Mouse (Mus musculus) bone marrow macrophage, adult 2 months (primary cell): ENCODE measurements around the gene Klrb1. TPM values are rescaled to one million over a fixed set of nuclear protein-coding genes. Genes with fewer than 3 reads are reported as not detected.
"Not testable (repeated sequence)": the region's sequence is repeated elsewhere in the genome, so short reads cannot be mapped to it uniquely, and the experiment has no call there.

Experiments
- H3K27ac ChIP-seq: 2 replicates; pipeline ENCODE4 v1.5.1; 2012; ENCODE audit warnings: low read depth, low read length; ENCODE audit not compliant: insufficient read depth
- H3K4me1 ChIP-seq: 2 replicates; pipeline ENCODE4 v1.6.1; 2012; ENCODE audit warnings: low read length; ENCODE audit not compliant: control insufficient read depth, insufficient read depth
- H3K4me3 ChIP-seq: 2 replicates; pipeline ENCODE4 v1.5.1; 2012; ENCODE audit warnings: mild to moderate bottlenecking, low read length, moderate library complexity; ENCODE audit not compliant: insufficient read depth
- CTCF ChIP-seq: IDR thresholded peaks from 2 replicates; pipeline ENCODE4 v1.5.1; 2012; ENCODE audit warnings: low read depth, mild to moderate bottlenecking, low read length, moderate library complexity
- POLR2A ChIP-seq: IDR thresholded peaks from 2 replicates; pipeline ENCODE4 v1.6.1; 2012; ENCODE audit warnings: mild to moderate bottlenecking, low read depth, low read length, borderline replicate concordance
- polyA plus RNA-seq: library from polyadenylated mRNA; stranded (reverse); fragments of >200 nt; gene quantifications from 2 replicates; pipeline ENCODE4 v1.2.4, GENCODE M21; 2012; ENCODE audit not compliant: missing spikeins, insufficient read depth, insufficient read length

The Klrb1 gene
- not detected in 2 replicates for polyA plus RNA-seq

DNA sequence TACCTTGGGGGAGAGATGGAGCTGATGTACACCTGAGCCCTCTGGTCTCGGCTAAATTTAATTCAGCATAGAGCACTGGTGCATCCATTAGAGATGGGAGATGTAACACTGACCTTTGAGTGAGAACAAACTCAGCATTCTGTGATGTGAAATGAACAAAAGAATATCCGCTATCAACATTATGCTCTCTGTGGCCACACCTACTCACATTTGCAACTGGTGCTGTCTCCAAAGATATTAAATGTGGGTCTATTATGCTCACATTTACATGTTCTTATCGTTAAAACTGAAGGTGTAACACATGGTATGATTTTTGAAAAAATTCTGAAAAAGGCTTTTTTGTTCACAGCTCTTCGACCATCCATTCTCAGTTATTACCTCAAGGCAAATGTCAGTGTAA lies at the start of gene Klrb1:
Gene Klrb1 (minus strand): TSS at position 101 of the 400 bp plus-strand sequence.
- H3K4me3 ChIP-seq: no peak within 1 kb of the TSS
- TF ChIP-seq POLR2A (no peak), CTCF (no peak)
- no peaks in the 10 kb centered on the region for H3K4me1 ChIP-seq
- no peak within 1 kb of the TSS for H3K27ac ChIP-seq

DNA sequence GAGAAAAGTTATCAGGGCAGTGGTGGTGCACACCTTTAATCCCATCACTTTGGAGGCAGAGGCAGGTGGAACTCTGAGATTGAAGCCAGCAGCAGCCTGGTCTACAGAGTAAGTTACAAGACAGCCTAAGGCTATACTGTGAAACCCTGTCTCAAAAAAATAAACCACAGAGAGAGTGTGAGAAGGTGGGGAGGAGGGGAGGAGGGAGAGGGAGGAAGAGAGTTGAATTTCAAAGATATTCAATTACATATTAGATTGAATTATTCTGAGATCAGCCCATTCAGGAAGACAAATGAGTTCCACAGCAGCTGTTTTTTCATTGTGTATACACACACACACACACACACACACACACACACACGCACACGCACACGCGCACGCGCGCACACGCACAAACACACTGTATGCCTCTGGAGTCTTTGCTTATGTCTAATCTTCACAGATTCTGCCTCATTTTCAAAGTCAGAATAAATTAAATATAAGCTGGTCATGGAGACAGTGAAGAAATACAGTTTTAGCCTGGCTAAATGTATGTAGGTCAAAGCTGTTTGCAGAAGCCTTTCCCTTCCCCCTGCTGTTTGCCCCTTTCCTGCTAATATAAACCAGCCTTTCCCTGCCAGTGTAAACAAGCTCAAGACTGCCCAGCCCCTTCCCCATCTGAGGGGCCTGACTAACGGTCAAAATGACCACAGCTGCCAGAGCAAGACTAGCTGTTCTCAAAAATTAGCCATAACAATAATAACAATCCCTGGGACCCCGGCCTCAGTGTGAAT lies 46.8 kb upstream of the Klrb1 start:
- H3K4me1 ChIP-seq: peaks cover 8% of the 10 kb centered on the region
- no peak overlapping the region for H3K27ac ChIP-seq

DNA sequence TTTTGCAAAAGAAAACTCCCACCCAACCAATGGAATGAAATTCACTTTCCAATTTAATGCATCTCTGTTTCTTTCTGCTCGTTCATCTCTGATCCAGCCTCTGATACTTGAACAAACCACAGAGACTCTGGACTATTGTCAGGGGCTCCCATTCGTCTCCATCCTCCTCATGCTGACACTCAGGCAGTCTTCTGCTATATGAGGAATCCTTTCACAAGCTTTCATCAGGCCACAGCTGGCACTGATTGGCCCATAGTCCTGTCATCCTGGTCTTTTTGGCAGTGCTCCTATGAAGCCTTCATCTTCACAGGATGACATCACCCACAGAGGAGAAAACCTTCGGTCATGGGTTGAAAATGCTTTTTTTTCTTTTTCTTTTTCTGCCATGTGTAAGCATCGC lies 45.2 kb upstream of the Klrb1 start:
- Histone ChIP-seq H3K27ac (no peak overlapping the region), H3K4me1 (peaks cover 8% of the 10 kb centered on the region), H3K4me3 (no peak overlapping the region)
- no peak for TF ChIP-seq POLR2A
- TF ChIP-seq CTCF: no peak

More for the DNA sequence above, 46.8 kb upstream of the Klrb1 start:
- no peak overlapping the region for H3K4me3 ChIP-seq
- TF ChIP-seq CTCF (no peak), POLR2A (no peak)

DNA sequence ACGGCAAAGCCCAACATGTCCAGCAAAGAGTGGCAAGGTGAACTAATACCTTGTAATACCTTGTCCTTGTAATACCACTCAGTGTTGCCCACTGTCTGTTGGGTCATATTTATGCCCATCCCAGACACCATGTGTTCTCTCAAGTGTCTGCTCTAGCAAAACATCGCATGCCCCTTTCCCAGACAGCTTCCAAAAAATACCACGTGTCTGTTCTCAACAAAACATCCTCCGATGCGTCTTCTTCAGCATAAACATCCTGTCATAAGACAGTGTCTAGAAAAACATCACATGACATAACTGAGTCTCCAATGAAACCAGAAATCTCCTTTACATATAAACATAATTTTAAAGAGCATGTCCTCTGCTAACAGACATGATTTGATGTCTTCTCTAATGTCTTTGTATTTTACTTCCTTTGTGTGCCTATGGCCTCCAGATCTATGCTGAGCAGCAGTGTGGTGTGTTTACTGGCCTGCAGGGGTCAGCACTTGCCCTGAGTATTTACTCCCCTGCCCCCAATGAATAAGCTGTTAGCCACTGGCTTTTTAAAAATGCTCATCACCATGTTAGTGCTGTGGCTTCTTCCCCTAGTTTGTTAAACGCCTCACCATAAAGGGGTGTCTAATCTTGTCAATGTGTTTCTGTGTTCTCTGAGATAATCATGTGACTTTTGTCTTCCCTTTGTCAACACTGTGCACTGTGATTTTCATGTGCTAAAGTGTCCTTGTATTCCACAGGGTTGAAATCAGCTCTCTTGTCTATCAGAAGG lies 43.8 kb upstream of the Klrb1 start:
- not testable (repeated sequence) for H3K4me3 ChIP-seq, H3K4me1 ChIP-seq
- H3K27ac ChIP-seq: peak overlapping the region; percentile 6; the same call in 1 of the 2 replicates

DNA sequence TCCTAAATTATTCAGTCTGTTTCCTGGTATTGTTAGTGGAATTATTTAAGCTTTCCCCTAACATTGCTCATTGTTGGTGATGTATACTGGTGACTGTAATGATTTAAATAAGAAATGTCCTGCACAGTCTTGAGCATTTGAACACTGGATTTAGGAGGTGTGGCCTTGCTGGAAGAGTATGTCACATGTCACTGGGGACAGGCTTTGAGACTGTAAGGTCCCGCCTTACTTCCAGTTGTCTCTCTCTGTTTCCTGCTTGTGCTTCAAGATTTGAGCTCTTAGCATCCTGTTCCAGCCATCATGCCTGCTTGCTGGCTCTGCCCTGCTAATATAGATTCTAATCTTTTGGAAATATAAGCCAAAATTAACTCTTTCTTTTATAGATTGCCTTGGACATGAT lies 42.4 kb upstream of the Klrb1 start:
- no peak overlapping the region for H3K27ac ChIP-seq
- peaks cover 5% of the 10 kb centered on the region for H3K4me1 ChIP-seq
- no peak overlapping the region for H3K4me3 ChIP-seq
- no peak for TF ChIP-seq POLR2A
- no peak for TF ChIP-seq CTCF

DNA sequence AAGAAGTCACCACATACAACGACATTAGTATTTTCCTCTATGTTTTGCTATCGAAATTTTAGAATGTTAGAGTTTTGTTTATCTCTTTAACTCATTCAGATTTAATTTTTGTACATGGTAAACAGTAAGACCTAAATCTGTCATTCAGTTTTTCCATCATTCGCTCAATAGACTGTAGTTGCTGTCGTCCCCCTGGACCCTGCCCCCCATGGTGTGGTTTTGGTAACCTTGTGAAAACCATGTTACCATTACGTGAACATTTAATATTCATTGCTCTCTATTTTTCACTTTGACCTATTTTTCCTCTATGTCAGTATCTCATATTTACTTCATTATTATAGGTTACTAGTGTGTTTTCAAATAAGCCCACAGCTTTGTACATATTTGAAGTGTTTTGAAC lies 41.7 kb upstream of the Klrb1 start:
- H3K4me1 ChIP-seq: peaks cover 5% of the 10 kb centered on the region
- H3K4me3 ChIP-seq: peak overlapping the region; percentile 62
- TF ChIP-seq POLR2A: no peak
- TF ChIP-seq CTCF: no peak
- no peak overlapping the region for H3K27ac ChIP-seq

DNA sequence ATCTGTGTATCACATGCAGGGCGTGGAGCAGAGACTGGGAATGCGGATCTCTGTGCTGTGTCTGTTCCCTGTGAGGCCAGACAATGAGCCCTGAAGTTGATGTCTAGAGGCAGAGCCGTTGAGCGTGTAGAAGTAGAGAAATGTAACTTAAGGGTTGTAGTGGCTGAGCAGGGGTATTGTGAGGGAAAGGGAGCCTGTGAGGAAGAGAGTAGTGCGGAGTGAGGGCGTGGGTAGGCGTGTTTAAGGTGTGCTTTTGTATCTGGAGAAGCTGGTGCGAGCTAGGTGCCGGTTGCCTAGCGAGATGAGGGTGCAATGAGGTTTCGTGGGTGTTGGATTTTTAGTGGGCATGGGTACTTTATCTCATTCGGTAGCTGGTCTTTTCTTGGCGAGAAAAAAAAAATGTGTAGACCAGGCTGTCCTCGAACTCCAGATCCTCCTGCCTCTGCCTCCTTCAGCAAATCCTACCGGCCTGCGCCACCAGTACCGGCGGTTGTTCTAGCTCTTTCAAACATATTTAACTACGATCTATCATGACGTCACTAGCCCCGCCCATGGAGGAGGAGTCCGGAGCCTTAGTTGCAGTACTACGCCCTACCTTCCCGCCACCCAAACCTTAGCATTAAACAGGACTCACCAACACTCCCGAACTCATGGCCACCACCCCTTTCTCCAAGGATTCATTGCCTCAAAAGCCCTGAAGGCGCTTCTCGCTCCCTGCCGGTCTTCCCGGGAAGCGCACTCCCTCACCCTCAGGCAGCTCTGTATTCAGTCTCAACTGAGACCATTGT lies 41.1 kb upstream of the Klrb1 start:
- TF ChIP-seq POLR2A (no peak), CTCF (no peak)
- H3K4me3 ChIP-seq: peak overlapping the region; percentile 62
- H3K27ac ChIP-seq: no peak overlapping the region
- peaks cover 5% of the 10 kb centered on the region for H3K4me1 ChIP-seq

DNA sequence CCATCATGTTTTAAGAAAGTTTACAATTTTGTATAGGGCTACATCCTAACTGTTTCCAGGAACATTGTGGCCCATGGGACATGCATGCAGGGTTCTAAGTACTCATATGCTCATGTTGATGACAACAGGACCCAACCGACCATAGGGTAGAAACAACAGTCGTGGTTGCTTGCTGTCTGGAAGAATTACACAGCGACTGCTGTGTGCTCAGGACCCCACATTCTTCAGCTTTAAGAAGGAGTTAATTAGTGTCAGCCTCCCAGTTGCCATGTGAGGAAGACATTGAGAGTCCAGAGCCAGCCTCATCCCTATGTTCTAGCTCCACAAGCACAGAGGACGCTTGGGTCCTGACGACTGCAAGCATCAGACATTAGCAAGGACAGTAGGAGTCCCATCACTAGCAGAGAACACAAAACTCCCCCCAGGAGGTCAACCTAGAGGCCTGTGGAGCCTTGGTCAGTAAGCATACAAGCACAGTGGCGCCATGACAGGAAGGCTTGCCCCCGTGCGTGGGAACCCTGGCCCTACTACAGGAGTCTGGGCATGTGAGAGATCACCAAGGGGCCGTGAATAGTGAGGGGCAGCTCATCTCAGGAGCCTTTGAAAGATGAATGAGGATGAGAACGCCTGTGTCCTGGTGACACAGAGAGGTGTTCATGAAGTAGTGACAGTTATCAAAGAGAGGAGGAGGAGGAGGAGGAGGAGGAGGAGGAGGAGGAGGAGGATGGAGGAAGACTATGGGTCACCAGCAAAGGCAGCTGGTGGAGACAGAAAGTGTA lies 40.2 kb upstream of the Klrb1 start:
- peak overlapping the region; percentile 59 for H3K4me3 ChIP-seq
- not testable (repeated sequence) for H3K27ac ChIP-seq

DNA sequence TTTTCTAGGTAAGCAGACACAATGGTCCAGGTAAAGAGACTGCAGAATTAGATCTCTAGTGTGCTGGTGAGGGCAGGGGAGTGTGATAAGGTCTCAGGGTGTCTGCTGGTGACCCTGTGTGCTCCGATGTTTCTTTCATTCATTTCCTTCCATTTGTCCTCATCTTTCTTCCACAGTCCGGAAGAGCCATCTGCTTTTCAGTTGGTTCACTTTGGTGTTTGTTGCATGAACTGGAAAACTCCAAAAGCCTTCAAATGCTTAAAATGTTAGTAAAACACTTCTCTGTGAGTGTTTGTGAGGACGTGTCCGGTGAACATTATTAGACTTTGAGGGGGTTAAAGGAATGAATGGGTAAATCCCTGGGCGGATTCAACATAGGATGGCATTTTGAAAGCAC lies 38.3 kb upstream of the Klrb1 start:
- Histone ChIP-seq H3K27ac (no peak overlapping the region), H3K4me1 (peaks cover 3% of the 10 kb centered on the region), H3K4me3 (peak overlapping the region; percentile 66)
- TF ChIP-seq CTCF (no peak), POLR2A (no peak)

More for the DNA sequence above, 40.2 kb upstream of the Klrb1 start:
- H3K4me1 ChIP-seq: not testable (repeated sequence)
